Mouse (Mus musculus) neutrophil, adult 65 days (primary cell): ENCODE measurements around the gene Ccdc149. TPM values are rescaled to one million over a fixed set of nuclear protein-coding genes. Genes with fewer than 3 reads are reported as not detected.

ENCODE experiments used
- total RNA-seq: library from RNA; stranded (reverse); gene quantifications from 2 replicates; pipeline ENCODE4 v1.2.4, GENCODE M21; 2023

The Ccdc149 gene
- 0.36 and 0.44 TPM in 2 replicates for total RNA-seq

DNA sequence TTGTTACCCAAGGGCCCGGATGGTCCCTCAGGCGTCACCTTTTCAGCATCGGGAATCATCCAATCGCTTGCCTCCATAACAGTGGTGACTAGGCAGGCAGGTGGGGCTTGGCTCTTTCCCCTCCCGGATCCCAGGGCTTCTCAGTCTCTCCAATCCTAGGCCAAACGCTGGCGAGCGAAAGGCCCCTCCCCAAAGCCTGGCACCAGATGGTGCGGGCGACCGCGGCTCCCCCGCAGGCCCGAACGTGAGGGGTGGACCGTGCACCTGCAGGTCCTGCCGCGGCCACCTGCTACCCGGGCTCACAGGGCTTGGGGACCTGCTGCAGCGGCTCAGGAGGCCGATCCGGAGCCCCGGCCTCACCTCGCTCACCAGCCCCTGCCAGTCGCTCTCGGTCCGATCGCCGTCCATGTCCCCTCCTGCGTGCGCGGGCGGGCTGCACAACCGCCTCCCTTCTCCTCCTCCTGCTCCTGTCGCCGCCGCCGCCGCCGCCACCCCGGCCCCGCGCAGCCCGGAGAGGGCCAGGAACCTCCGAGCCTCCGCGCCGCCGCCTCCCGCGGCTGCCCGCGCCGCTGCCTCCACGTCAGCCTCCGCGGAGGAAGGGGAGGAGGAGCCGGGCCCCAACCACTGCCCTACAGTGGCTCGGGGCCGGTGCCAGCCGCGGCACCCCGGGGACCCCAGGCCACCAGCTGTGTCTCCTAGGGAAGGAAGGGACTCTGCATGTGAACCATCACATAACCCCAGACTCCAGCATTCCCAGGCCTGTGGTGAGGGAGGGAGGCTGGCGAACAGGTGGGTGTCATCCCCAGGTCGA is at the start of gene Ccdc149:
TSS of gene Ccdc149 (minus strand) at position 531 of the 811 bp plus-strand sequence.

DNA sequence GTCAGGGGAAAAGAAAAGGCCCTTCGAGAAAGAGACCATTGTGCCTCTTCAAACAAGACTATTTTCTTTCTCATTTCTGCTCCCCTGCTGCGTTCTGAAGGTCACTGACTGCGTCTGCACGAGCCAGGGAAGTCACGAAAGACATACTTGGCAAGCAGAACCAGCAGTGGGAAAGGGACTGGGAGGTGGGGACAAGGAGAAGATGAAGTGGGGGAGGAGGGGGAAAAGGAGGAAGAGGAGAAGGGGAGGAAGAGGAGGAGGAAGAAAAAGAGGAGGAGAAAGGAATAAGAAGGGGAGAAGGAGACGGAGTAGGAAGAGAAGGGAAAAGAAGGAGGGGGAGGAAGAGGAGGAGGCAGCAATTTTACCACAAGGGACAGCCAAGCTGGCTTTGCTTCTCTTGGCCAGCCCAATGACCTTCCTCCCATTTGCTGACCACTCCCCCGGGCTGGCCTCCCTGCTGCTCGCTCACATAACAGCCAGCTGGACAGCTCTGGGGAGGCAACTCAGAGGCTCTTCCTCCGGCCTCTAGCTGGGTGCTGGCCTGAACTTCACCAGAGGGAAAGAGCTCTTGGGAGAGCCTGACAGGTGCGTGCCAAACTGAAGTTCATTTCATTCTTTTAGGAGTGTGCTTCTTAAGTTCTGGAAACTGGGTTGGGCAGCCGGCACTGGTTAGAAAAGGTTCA is 107.7 kb downstream of the Ccdc149 start, which contains the start of gene Sod3:
TSS of gene Sod3 (plus strand) at position 324 of the 683 bp plus-strand sequence.

Other genes starting within 250 kb of the Ccdc149 start
- gene Sod3, start 107.7 kb downstream of the Ccdc149 start, total RNA-seq = 0.13 and 0.27 TPM in 2 replicates
- gene Lgi2, start 94.9 kb upstream of the Ccdc149 start, total RNA-seq = not detected in 2 replicates
- gene Sepsecs, start 198.2 kb upstream of the Ccdc149 start, total RNA-seq = 8.0 and 8.3 TPM in 2 replicates